Mouse (Mus musculus): ENCODE measurements around the gene Kctd14.

DNA sequence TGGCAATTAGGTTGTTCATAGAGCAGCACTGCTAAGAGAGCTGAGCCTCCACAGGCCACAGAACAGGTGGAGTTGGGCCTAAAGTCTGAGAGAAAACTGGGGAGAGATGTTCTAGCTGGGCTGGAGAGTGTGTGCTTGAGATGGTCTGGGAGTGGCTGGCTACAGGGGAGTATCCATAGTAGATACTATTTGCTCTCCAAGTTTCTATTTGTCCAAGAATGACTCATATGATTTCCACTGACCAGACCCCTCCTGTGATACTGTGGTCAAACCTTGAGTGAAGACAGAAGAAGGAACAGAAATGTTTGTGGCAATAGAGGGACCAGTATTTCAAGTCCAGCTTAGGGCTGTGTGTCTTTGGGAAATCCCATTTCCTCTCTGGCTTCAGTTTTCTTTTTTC is 12.1 kb upstream of the Kctd14 start:
- TF ChIP-seq POLR2A (IDR thresholded peaks at IDR 0.05; ENCODE audit: insufficient read depth, low read length): no peak
- TF ChIP-seq CTCF (IDR thresholded peaks at IDR 0.05; ENCODE audit: low read depth, low read length): no peak
